Comparison of ENCODE assay signal across 9 mouse cellular contexts in genomic region chr7:67758506-67758857, GRCm38 (mm10). TPM values are rescaled to one million over a fixed set of nuclear protein-coding genes. Genes with fewer than 3 reads are reported as not detected.
DNase-seq lines count a peak whose midpoint lies in the region; ATAC-seq and TF ChIP-seq lines count a peak whose summit lies in the region.
"Had no signal": no experiment of that assay in that cellular context is flagged by ENCODE, and none has a peak within 500 bp of the region (broad histone marks: within the 10 kb centered on the region; RNA-seq: fewer than 3 reads in every experiment).

No protein-coding gene starts in this region.

- H3K27ac ChIP-seq in liver, adult 2 months (replicated peaks; ENCODE audit: insufficient read depth, low read depth, low read length): no peak overlapping the region
- no peak overlapping the region for H3K27ac ChIP-seq in forebrain, embryonic 11.5 days (ENCODE audit: low read depth, low read length)
- H3K27ac ChIP-seq in intestine, embryonic 15.5 days: 0 out of 2 replicates have a peak overlapping the region, but pooled peaks have one; percentile 34
- peak overlapping the region; percentile 84 for H3K27ac ChIP-seq in neural tube, embryonic 13.5 days (replicated peaks)
- H3K27ac ChIP-seq: macrophage had no signal

- H3K4me3 ChIP-seq in liver, adult 2 months (ENCODE audit: insufficient read depth, low read depth, low read length): peak overlapping the region; percentile 55; the same call in 1 of the 2 replicates
- peak overlapping the region; percentile 49 for H3K4me3 ChIP-seq in forebrain, embryonic 11.5 days (ENCODE audit: low read depth, low read length)
- peak overlapping the region; percentile 53 for H3K4me3 ChIP-seq in intestine, embryonic 15.5 days (replicated peaks)
- H3K4me3 ChIP-seq in neural tube, embryonic 13.5 days: peak overlapping the region; percentile 56

- H3K27me3 ChIP-seq in liver, adult 2 months (ENCODE audit: control insufficient read depth, insufficient read depth, low read length): peaks cover 4% of the 10 kb centered on the region; the same call in 1 of the 2 replicates
- H3K27me3 ChIP-seq in forebrain, embryonic 11.5 days (ENCODE audit: control insufficient read depth, insufficient read depth, low read length): peaks cover 12% of the 10 kb centered on the region
- peaks cover 6% of the 10 kb centered on the region; the same call in 1 of the 2 replicates for H3K27me3 ChIP-seq in intestine, embryonic 15.5 days (replicated peaks)
- H3K27me3 ChIP-seq in neural tube, embryonic 13.5 days: peaks cover 17% of the 10 kb centered on the region

- no peak for DNase-seq in liver, adult 2 months (ENCODE audit: extremely low read depth, low read depth, low spot score)
- no peak for DNase-seq in liver
- no peak for DNase-seq in forebrain, embryonic 11.5 days (ENCODE audit: low spot score)
- DNase-seq in right cerebral cortex, postnatal 10 days (ENCODE audit: low spot score in 2 of 2): no peak
- no peak for DNase-seq in T-cell, adult 2 months (ENCODE audit: low spot score)

- WGBS in liver, adult 2 months: 7% methylated on average over 19 of the region's 19 CpGs
- whole genome bisulfite sequencing in forebrain, embryonic 11.5 days: 2% methylated on average over 18 of the region's 19 CpGs
- 2% methylated on average over 19 of the region's 19 CpGs for WGBS in intestine, embryonic 15.5 days
- 1% methylated on average over 19 of the region's 19 CpGs for WGBS in neural tube, embryonic 13.5 days

- no peak for TF ChIP-seq CTCF in liver, adult 2 months (IDR thresholded peaks at IDR 0.05; ENCODE audit: low read depth, low read length)

- no peak for ATAC-seq in forebrain, embryonic 11.5 days (replicated peaks; ENCODE audit: low FRiP score)
- no peak for ATAC-seq in intestine, embryonic 15.5 days
- no peak for ATAC-seq in neural tube, embryonic 13.5 days (ENCODE audit: low read depth)
- no peak for ATAC-seq in cerebellum, adult (ENCODE audit: insufficient number of reproducible peaks, low FRiP score, low TSS enrichment)

- H3K9me3 ChIP-seq in forebrain, embryonic 11.5 days (ENCODE audit: control insufficient read depth, low read length): no peaks in the 10 kb centered on the region
- H3K9me3 ChIP-seq in intestine, embryonic 15.5 days: no peaks in the 10 kb centered on the region
- H3K9me3 ChIP-seq in neural tube, embryonic 13.5 days: no peaks in the 10 kb centered on the region

- H3K4me1 ChIP-seq in liver, adult 2 months (ENCODE audit: control insufficient read depth, insufficient read depth, low read length): peaks cover 7% of the 10 kb centered on the region
- H3K4me1 ChIP-seq in forebrain, embryonic 11.5 days (replicated peaks; ENCODE audit: control insufficient read depth, insufficient read depth, low read length): peaks cover 13% of the 10 kb centered on the region; the same call in 1 of the 2 replicates
- H3K4me1 ChIP-seq in intestine, embryonic 15.5 days (replicated peaks): peaks cover 7% of the 10 kb centered on the region
- peaks cover 15% of the 10 kb centered on the region for H3K4me1 ChIP-seq in neural tube, embryonic 13.5 days (replicated peaks)

- no peak for TF ChIP-seq POLR2A in liver, adult 2 months (IDR thresholded peaks at IDR 0.05; ENCODE audit: extremely low read depth, insufficient read depth, low read length)

- peak overlapping the region; percentile 55; the same call in 1 of the 2 replicates for H3K9ac ChIP-seq in liver, adult 2 months (ENCODE audit: low read depth, low read length)
- peak overlapping the region; percentile 52 for H3K9ac ChIP-seq in forebrain, embryonic 11.5 days (ENCODE audit: low read length)
- H3K9ac ChIP-seq in intestine, embryonic 15.5 days: peak overlapping the region; percentile 56
- H3K9ac ChIP-seq in neural tube, embryonic 13.5 days: peak overlapping the region; percentile 77

- peak overlapping the region; percentile 99 for H3K4me2 ChIP-seq in forebrain, embryonic 11.5 days (ENCODE audit: low read depth, low read length, severe bottlenecking)
- H3K4me2 ChIP-seq in intestine, embryonic 15.5 days (replicated peaks): peak overlapping the region; percentile 100
- peak overlapping the region; percentile 85 for H3K4me2 ChIP-seq in neural tube, embryonic 13.5 days

- H3K36me3 ChIP-seq in liver, adult 2 months (ENCODE audit: control insufficient read depth, insufficient read depth, low read length): no peaks in the 10 kb centered on the region
- H3K36me3 ChIP-seq in forebrain, embryonic 11.5 days (ENCODE audit: control insufficient read depth, insufficient read depth, low read length): no peaks in the 10 kb centered on the region
- H3K36me3 ChIP-seq in intestine, embryonic 15.5 days: no peaks in the 10 kb centered on the region
- H3K36me3 ChIP-seq in neural tube, embryonic 13.5 days: no peaks in the 10 kb centered on the region

- no peaks in the 10 kb centered on the region for H3K79me2 ChIP-seq in liver, adult 2 months (ENCODE audit: control insufficient read depth, insufficient read depth, low read length)

RNA-seq across cellular contexts. Expression of gene Synm, which starts 1.1 kb away (rescaled TPM):
- 0.37 and 0.40 TPM in 2 replicates for total RNA-seq in liver, adult 2 months (2014; rRNA removed)
- 0.07 and 0.12 TPM in 2 replicates for polyA plus RNA-seq in liver, adult 2 months (2012; rRNA removed)
- polyA plus RNA-seq in forebrain, embryonic 11.5 days (2014; fragmentation: Nextera tagmentation; extraction: Ambion mirVana): 1.1 and 1.3 TPM in 2 replicates
- polyA plus RNA-seq in intestine, embryonic 15.5 days (2015; fragmentation: Nextera tagmentation; extraction: Ambion mirVana): 4.1 and 4.7 TPM in 2 replicates
- 14.5 TPM in 2 replicates for polyA plus RNA-seq in neural tube, embryonic 13.5 days (2015; fragmentation: Nextera tagmentation; extraction: Ambion mirVana)
- polyA plus RNA-seq: macrophage had no signal

Comparison
In these comparisons a context has a peak if more than half of its experiments do, and no peak if none do; other contexts are left out.
1. H3K27ac ChIP-seq: peak in intestine, embryonic 15.5 days (single experiment) and neural tube, embryonic 13.5 days (single experiment); none in liver, adult 2 months (single experiment) and forebrain, embryonic 11.5 days (single experiment).
2. Peak in every context shown above with its lines, with median percentiles within 50 percentile points of each other: H3K4me3 ChIP-seq, H3K9ac ChIP-seq and H3K4me2 ChIP-seq.